Mouse (Mus musculus): ENCODE results near the gene Rabep2. TPM values are rescaled to one million over a fixed set of nuclear protein-coding genes. Genes with fewer than 3 reads are reported as not detected.

Gene Rabep2
- polyA plus RNA-seq, 1 experiment from 2014 or later, result 31.5 TPM

DNA sequence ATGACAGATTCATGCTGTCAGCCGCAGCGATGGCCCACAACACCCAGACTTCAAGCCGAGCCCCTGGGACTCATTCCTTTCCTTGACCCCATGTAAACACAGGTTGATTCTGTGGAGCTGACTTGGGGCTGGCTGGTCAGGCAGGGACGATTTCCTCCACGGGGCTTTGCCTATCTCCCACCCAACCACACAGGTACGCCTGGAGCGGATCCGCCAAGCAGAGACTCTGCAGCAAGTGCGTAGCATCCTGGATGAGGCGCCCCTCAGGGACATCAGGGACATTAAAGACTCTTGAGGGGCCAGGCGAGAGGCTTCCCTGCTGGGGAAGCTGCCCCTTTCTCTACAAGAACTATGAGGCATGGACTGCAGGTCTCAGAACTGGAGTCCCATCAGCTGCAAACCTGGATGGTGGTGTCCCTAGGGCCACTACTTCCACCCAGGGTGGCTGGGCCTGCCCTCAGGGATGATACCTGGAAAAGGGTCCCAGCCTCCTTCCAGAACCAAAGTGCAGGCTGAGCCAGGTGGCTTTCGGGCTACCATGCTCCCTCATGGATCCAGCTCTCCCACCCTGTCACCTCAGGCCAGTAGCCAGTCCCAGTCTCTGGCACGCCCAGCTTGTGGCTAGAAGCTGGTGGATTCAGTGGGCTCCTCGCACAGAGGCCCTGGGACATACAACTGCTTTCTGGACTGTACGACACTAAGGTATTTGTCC is 16.7 kb downstream of the Rabep2 start:
- Histone ChIP-seq H3K9ac (ENCODE audit: low read length) (no peak overlapping the region), H3K4me2 (ENCODE audit: low read depth, low read length) (no peak overlapping the region), H3K4me3 (replicated peaks; ENCODE audit: low read length) (no peak overlapping the region), H3K27me3 (ENCODE audit: control insufficient read depth, insufficient read depth, low read length) (no peaks in the 10 kb centered on the region), H3K4me1 (ENCODE audit: control insufficient read depth, insufficient read depth, low read length) (no peaks in the 10 kb centered on the region), H3K9me3 (replicated peaks; ENCODE audit: control insufficient read depth, low read length) (no peaks in the 10 kb centered on the region), H3K27ac (ENCODE audit: low read length) (no peak overlapping the region), H3K36me3 (ENCODE audit: control insufficient read depth, insufficient read depth, low read length) (no peaks in the 10 kb centered on the region)
- 93% methylated on average over 15 of the region's 15 CpGs for WGBS
- ATAC-seq (ENCODE audit: insufficient read depth, low FRiP score), result no peak

DNA sequence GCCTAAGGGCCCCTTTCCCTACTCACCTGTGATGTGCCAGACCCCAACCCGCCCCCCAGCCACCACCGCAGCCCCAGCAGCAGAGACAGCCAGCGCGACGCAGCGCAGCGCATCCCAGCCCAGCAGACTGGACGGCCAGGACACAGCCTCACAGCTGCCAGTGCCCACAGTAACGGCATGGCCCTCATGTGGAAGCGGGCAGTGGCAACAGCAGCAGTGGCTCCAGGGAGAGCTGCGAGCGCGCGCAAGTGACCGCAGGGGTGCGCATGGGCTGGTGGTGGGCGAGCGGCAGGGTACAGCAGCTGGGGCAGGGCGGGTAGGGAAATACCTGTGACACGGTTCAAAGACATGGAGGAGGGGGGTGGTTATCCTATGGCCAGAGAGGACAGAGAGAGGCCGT is 17.7 kb downstream of the Rabep2 start:
- Histone ChIP-seq H3K9ac (ENCODE audit: low read length) (no peak overlapping the region), H3K36me3 (ENCODE audit: control insufficient read depth, insufficient read depth, low read length) (no peaks in the 10 kb centered on the region), H3K27me3 (ENCODE audit: control insufficient read depth, insufficient read depth, low read length) (no peaks in the 10 kb centered on the region), H3K4me3 (replicated peaks; ENCODE audit: low read length) (no peak overlapping the region), H3K27ac (ENCODE audit: low read length) (no peak overlapping the region), H3K4me1 (ENCODE audit: control insufficient read depth, insufficient read depth, low read length) (no peaks in the 10 kb centered on the region), H3K9me3 (replicated peaks; ENCODE audit: control insufficient read depth, low read length) (no peaks in the 10 kb centered on the region), H3K4me2 (ENCODE audit: low read depth, low read length) (no peak overlapping the region)
- 91% methylated on average over 21 of the region's 21 CpGs for WGBS
- no peak for ATAC-seq (ENCODE audit: insufficient read depth, low FRiP score)

DNA sequence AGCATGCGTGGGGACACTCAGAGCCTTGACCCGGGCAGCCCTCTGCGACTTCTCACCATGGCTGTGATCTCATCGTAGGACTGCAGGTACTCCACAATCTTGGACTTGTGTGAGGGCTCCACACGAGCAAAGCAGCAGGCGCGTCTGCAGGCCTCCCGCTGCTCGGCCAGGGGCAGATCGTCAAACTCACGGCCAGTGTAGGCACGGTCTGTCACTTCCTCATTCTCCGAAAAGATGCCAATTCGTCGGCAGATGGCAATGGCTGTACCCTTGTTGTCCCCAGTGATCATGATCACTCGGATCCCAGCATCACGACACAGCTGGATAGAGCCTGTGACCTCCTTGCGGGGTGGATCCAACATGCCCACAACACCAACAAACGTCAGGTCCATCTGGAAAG is 19.9 kb downstream of the Rabep2 start:
- no peak overlapping the region for H3K27ac ChIP-seq (ENCODE audit: low read length)
- no peaks in the 10 kb centered on the region for H3K9me3 ChIP-seq (replicated peaks; ENCODE audit: control insufficient read depth, low read length)
- 89% methylated on average over 19 of the region's 19 CpGs for WGBS
- H3K4me3 ChIP-seq (replicated peaks; ENCODE audit: low read length), result no peak overlapping the region
- no peak overlapping the region for H3K9ac ChIP-seq (ENCODE audit: low read length)
- H3K4me2 ChIP-seq (ENCODE audit: low read depth, low read length), result no peak overlapping the region
- ATAC-seq (ENCODE audit: insufficient read depth, low FRiP score), result no peak
- H3K27me3 ChIP-seq (ENCODE audit: control insufficient read depth, insufficient read depth, low read length), result no peaks in the 10 kb centered on the region
- H3K4me1 ChIP-seq (ENCODE audit: control insufficient read depth, insufficient read depth, low read length), result no peaks in the 10 kb centered on the region
- no peaks in the 10 kb centered on the region for H3K36me3 ChIP-seq (ENCODE audit: control insufficient read depth, insufficient read depth, low read length)

DNA sequence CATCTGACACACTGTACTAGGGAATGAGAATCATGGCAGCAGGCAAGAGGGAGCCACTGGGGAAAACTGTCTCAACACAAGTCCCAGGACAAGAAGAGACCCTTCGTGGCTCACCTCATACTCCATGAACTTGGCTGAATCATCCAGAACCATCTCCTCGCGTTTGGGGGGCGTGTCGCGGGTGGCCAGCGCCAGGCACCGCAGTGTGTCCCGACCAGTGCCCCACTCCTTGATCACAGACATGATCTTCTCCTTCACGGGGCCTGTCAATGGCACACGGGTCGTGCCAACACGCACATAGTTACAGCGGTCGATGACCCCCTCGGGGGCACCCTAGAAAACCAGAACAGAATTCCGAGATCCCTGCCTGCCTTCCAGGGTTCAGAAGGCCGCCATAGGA is 21.4 kb downstream of the Rabep2 start:
- WGBS, result 87% methylated on average over 18 of the region's 18 CpGs

DNA sequence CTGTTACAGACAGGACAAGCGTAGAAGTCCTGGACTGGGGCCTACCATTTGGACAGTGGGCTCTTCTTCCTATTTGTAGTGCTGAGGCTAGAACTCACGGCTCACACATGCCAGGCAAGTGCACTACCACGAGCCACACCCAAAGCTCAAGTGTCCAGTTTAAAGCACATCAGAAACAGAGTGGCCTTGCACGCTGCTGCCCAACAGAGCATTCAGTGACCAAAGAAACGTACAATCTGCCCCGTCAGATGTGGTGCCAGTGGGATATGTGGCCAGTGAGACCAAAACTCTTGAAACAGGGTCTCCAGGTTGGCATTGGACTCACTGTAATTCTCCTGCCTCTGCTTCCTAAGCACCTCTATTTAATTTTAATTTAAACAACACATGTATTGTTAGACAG is 22.1 kb downstream of the Rabep2 start:
- H3K4me3 ChIP-seq (replicated peaks; ENCODE audit: low read length), result no peak overlapping the region
- H3K27ac ChIP-seq (ENCODE audit: low read length), result no peak overlapping the region
- no peak for ATAC-seq (ENCODE audit: insufficient read depth, low FRiP score)
- H3K4me1 ChIP-seq (ENCODE audit: control insufficient read depth, insufficient read depth, low read length), result no peaks in the 10 kb centered on the region
- 87% methylated on average over 6 of the region's 6 CpGs for WGBS
- H3K9me3 ChIP-seq (replicated peaks; ENCODE audit: control insufficient read depth, low read length), result no peaks in the 10 kb centered on the region
- no peak overlapping the region for H3K9ac ChIP-seq (ENCODE audit: low read length)
- no peaks in the 10 kb centered on the region for H3K36me3 ChIP-seq (ENCODE audit: control insufficient read depth, insufficient read depth, low read length)
- H3K4me2 ChIP-seq (ENCODE audit: low read depth, low read length), result no peak overlapping the region
- no peaks in the 10 kb centered on the region for H3K27me3 ChIP-seq (ENCODE audit: control insufficient read depth, insufficient read depth, low read length)

More for the DNA sequence above, 21.4 kb downstream of the Rabep2 start:
- Histone ChIP-seq H3K36me3 (ENCODE audit: control insufficient read depth, insufficient read depth, low read length) (no peaks in the 10 kb centered on the region), H3K4me1 (ENCODE audit: control insufficient read depth, insufficient read depth, low read length) (no peaks in the 10 kb centered on the region), H3K4me3 (replicated peaks; ENCODE audit: low read length) (no peak overlapping the region), H3K9me3 (replicated peaks; ENCODE audit: control insufficient read depth, low read length) (no peaks in the 10 kb centered on the region), H3K4me2 (ENCODE audit: low read depth, low read length) (no peak overlapping the region), H3K27me3 (ENCODE audit: control insufficient read depth, insufficient read depth, low read length) (no peaks in the 10 kb centered on the region), H3K27ac (ENCODE audit: low read length) (no peak overlapping the region), H3K9ac (ENCODE audit: low read length) (no peak overlapping the region)
- ATAC-seq (ENCODE audit: insufficient read depth, low FRiP score), result no peak

DNA sequence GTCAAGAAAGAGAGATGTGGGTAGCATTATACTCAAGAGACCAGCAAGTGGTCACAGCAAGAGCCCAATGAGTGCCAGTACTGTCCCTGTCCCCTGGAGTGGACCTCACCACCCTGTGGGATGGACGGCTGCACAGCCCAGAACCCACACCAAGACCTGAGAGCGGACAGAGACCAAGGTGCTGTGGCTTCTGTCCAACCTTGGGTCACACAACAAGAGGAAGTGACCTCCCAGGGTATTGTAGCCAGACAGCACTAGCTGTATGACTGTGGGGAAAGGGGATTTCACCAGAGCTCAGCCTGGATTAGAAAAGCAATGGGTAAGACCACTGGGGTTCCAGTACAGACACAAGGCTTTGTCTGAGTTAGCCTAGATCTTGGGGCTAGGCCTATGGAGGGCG is 23.7 kb downstream of the Rabep2 start:
- H3K4me1 ChIP-seq (ENCODE audit: control insufficient read depth, insufficient read depth, low read length), result no peaks in the 10 kb centered on the region
- no peak for ATAC-seq (ENCODE audit: insufficient read depth, low FRiP score)
- no peak overlapping the region for H3K4me3 ChIP-seq (replicated peaks; ENCODE audit: low read length)
- H3K27me3 ChIP-seq (ENCODE audit: control insufficient read depth, insufficient read depth, low read length), result no peaks in the 10 kb centered on the region
- WGBS, result 87% methylated on average over 3 of the region's 3 CpGs
- no peak overlapping the region for H3K9ac ChIP-seq (ENCODE audit: low read length)
- no peaks in the 10 kb centered on the region for H3K36me3 ChIP-seq (ENCODE audit: control insufficient read depth, insufficient read depth, low read length)
- H3K4me2 ChIP-seq (ENCODE audit: low read depth, low read length), result no peak overlapping the region
- no peaks in the 10 kb centered on the region for H3K9me3 ChIP-seq (replicated peaks; ENCODE audit: control insufficient read depth, low read length)
- H3K27ac ChIP-seq (ENCODE audit: low read length), result no peak overlapping the region

DNA sequence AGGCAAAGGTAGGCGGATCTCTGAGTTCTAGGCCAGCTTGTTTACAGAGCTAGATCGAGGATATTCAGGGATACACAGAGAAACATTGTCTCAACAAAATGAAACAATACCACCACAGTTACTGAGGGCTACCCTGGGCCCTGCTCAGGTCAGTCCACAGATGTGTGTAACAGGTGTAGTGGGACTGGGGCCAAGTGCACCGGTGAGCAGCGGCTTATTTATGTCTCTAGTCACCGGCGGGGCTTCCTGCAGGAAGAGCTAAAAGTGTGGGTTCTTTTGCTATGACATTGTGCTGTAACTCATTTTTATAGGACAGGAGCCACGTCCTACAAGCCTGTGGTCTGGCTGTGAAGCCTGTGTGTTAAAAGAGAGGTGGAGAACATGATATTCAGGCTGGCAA is 25.3 kb downstream of the Rabep2 start:
- WGBS, result 53% methylated on average over 7 of the region's 7 CpGs
- Histone ChIP-seq H3K9ac (ENCODE audit: low read length) (no peak overlapping the region), H3K36me3 (ENCODE audit: control insufficient read depth, insufficient read depth, low read length) (no peaks in the 10 kb centered on the region), H3K27me3 (ENCODE audit: control insufficient read depth, insufficient read depth, low read length) (no peaks in the 10 kb centered on the region), H3K9me3 (replicated peaks; ENCODE audit: control insufficient read depth, low read length) (no peaks in the 10 kb centered on the region), H3K4me3 (replicated peaks; ENCODE audit: low read length) (no peak overlapping the region), H3K4me1 (ENCODE audit: control insufficient read depth, insufficient read depth, low read length) (no peaks in the 10 kb centered on the region), H3K27ac (ENCODE audit: low read length) (no peak overlapping the region), H3K4me2 (ENCODE audit: low read depth, low read length) (no peak overlapping the region)
- no peak for ATAC-seq (ENCODE audit: insufficient read depth, low FRiP score)

DNA sequence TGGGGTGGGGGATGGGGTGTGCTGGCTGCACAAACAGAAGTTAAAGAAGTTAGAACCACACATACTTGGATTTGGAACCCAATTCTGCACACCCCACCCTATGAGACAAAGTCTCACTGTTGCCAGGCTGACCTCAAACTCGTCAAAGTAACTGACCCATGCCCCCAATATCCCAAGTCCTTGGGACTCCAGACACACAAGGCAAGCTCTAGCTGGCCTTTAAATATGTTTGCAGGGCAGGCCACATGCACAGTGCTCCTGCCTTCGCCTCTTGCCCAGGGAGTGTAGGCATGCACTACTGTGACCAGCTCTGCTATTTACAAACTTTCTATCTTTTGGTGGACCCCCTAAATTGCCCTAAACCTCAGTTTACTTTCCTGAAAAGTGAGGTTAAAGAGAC is 26.7 kb downstream of the Rabep2 start:
- Histone ChIP-seq H3K36me3 (ENCODE audit: control insufficient read depth, insufficient read depth, low read length) (no peaks in the 10 kb centered on the region), H3K27ac (ENCODE audit: low read length) (no peak overlapping the region), H3K4me2 (ENCODE audit: low read depth, low read length) (no peak overlapping the region), H3K4me1 (ENCODE audit: control insufficient read depth, insufficient read depth, low read length) (no peaks in the 10 kb centered on the region), H3K27me3 (ENCODE audit: control insufficient read depth, insufficient read depth, low read length) (no peaks in the 10 kb centered on the region), H3K9me3 (replicated peaks; ENCODE audit: control insufficient read depth, low read length) (no peaks in the 10 kb centered on the region), H3K9ac (ENCODE audit: low read length) (no peak overlapping the region), H3K4me3 (replicated peaks; ENCODE audit: low read length) (no peak overlapping the region)
- ATAC-seq (ENCODE audit: insufficient read depth, low FRiP score), result no peak
- WGBS, result 79% methylated on average over 2 of the region's 2 CpGs

DNA sequence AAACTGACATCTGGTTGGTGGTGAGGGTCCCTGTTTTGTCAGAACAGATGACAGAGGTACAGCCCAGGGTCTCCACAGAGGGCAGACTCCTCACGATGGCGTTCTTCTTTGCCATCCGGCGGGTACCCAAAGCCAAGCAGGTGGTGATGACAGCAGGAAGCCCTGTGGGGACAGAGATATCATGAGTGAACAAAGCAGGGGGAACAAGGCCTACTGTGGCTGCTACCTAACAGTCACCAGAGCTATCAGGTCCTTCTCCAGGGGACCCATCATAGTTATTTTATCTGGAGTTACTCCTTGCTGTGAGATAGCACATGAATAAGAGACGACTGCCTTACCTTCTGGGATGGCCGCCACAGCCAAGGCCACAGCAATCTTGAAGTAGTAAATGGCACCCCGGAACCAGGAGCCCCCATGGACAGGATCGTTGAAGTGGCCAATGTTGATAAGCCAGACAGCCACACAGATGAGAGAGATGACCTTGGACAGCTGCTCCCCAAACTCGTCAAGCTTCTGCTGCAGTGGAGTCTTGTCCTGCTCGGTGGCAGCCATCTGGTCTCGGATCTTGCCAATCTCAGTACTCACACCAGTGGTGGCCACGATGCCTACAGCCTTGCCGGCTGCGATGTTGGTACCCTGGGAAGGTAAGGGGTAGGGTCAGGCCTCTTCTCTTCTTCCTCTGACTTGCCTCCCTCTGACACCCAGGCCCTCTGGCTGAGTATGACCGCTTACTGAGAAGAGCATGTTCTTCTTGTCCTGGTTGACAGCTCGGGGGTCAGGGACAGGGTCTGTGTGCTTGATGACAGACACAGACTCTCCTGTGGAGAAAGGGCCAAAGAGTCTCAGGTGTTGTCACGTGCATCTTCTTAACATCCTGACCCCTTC is 28.1 kb downstream of the Rabep2 start:
- 86% methylated on average over 17 of the region's 17 CpGs for WGBS
- H3K4me2 ChIP-seq (ENCODE audit: low read depth, low read length), result no peak overlapping the region
- H3K27ac ChIP-seq (ENCODE audit: low read length), result no peak overlapping the region
- H3K27me3 ChIP-seq (ENCODE audit: control insufficient read depth, insufficient read depth, low read length), result no peaks in the 10 kb centered on the region
- no peaks in the 10 kb centered on the region for H3K36me3 ChIP-seq (ENCODE audit: control insufficient read depth, insufficient read depth, low read length)
- no peak overlapping the region for H3K9ac ChIP-seq (ENCODE audit: low read length)
- H3K4me3 ChIP-seq (replicated peaks; ENCODE audit: low read length), result no peak overlapping the region
- no peaks in the 10 kb centered on the region for H3K9me3 ChIP-seq (replicated peaks; ENCODE audit: control insufficient read depth, low read length)
- no peak for ATAC-seq (ENCODE audit: insufficient read depth, low FRiP score)
- no peaks in the 10 kb centered on the region for H3K4me1 ChIP-seq (ENCODE audit: control insufficient read depth, insufficient read depth, low read length)

Measured in stomach, embryonic 16.5 days (tissue).